Mouse (Mus musculus) limb, embryonic 10.5 days (tissue): ENCODE measurements around the gene Rab8b. TPM values are rescaled to one million over a fixed set of nuclear protein-coding genes. Genes with fewer than 3 reads are reported as not detected.

ENCODE experiments used
- DNase-seq: peaks from one replicate; pipeline ENCODE4 v3.0.0-alpha.2; 2017; ENCODE audit warnings: low spot score
- H3K27ac ChIP-seq: fragments of 300-500 bp; sonication (generic); 2 replicates; pipeline ENCODE4 v1.5.1; 2016; ENCODE audit warnings: mild to moderate bottlenecking
- H3K27me3 ChIP-seq: fragments of 300-500 bp; sonication (generic); 2 replicates; pipeline ENCODE4 v1.6.1; 2016; ENCODE audit warnings: low read depth, mild to moderate bottlenecking; ENCODE audit not compliant: poor library complexity, severe bottlenecking
- H3K36me3 ChIP-seq: fragments of 300-500 bp; sonication (generic); 2 replicates; pipeline ENCODE4 v1.6.1; 2016; ENCODE audit warnings: mild to moderate bottlenecking, moderate library complexity
- H3K4me1 ChIP-seq: fragments of 300-500 bp; sonication (generic); 2 replicates; pipeline ENCODE4 v1.6.1; 2016
- H3K4me3 ChIP-seq: fragments of 300-500 bp; sonication (generic); 2 replicates; pipeline ENCODE4 v1.5.1; 2016; ENCODE audit warnings: mild to moderate bottlenecking, moderate library complexity
- H3K9me3 ChIP-seq: fragments of 300-500 bp; sonication (generic); replicated peaks from 2 replicates; pipeline ENCODE4 v1.6.1; 2016; ENCODE audit warnings: mild to moderate bottlenecking
- WGBS: fragments of 180-500 bp; shearing (Covaris S2); methylation state at CpG from one replicate; pipeline ENCODE4 v1.1.7; 2016; 5-methylcytosine and 5-hydroxymethylcytosine counted together
- polyA plus RNA-seq: library from polyadenylated mRNA; unstranded; fragments of >200 nt; fragmentation: Nextera tagmentation; extraction: Ambion mirVana; gene quantifications from 2 replicates; pipeline ENCODE4 v1.2.1, GENCODE M21; 2016

Gene Rab8b
- polyA plus RNA-seq, 1 experiment from 2014 or later = 14.9 TPM

- 71% methylated on average over 7 of the region's 7 CpGs for WGBS
- Histone ChIP-seq H3K4me3 (no peak overlapping the region), H3K36me3 (no peaks in the 10 kb centered on the region), H3K27me3 (no peaks in the 10 kb centered on the region), H3K27ac (no peak overlapping the region), H3K9me3 (no peaks in the 10 kb centered on the region), H3K4me1 (peaks cover 10% of the 10 kb centered on the region)
- DNase-seq = no peak
Measured at GRCm38 (mm10) chr9:66930351-66930750, 10.9 kb upstream of the Rab8b start.

- H3K9me3 ChIP-seq = no peaks in the 10 kb centered on the region
- H3K36me3 ChIP-seq = no peaks in the 10 kb centered on the region
- no peak overlapping the region for H3K4me3 ChIP-seq
- no peak overlapping the region for H3K27ac ChIP-seq
- H3K4me1 ChIP-seq = peaks cover 10% of the 10 kb centered on the region
- H3K27me3 ChIP-seq = no peaks in the 10 kb centered on the region
- DNase-seq = no peak
- 85% methylated on average over 8 of the region's 8 CpGs for WGBS
Measured at GRCm38 (mm10) chr9:66927696-66928402, 8.4 kb upstream of the Rab8b start.

- DNase-seq = no peak
- no peaks in the 10 kb centered on the region for H3K9me3 ChIP-seq
Measured at GRCm38 (mm10) chr9:66925853-66926252, 6.4 kb upstream of the Rab8b start.

GRCm38 (mm10) chr9:66922076-66922475 lies 2.6 kb upstream of the Rab8b start:
- Histone ChIP-seq H3K27me3 (no peaks in the 10 kb centered on the region), H3K27ac (no peak overlapping the region), H3K4me3 (no peak overlapping the region), H3K36me3 (no peaks in the 10 kb centered on the region), H3K4me1 (peaks cover 22% of the 10 kb centered on the region), H3K9me3 (no peaks in the 10 kb centered on the region)
- no peak for DNase-seq
- 93% methylated on average over 1 of the region's 1 CpGs for WGBS

More at GRCm38 (mm10) chr9:66925853-66926252, 6.4 kb upstream of the Rab8b start:
- Histone ChIP-seq H3K4me1 (peaks cover 11% of the 10 kb centered on the region), H3K27ac (no peak overlapping the region), H3K27me3 (no peaks in the 10 kb centered on the region), H3K4me3 (no peak overlapping the region), H3K36me3 (no peaks in the 10 kb centered on the region)
- WGBS = 85% methylated on average over 3 of the region's 3 CpGs

- H3K4me1 ChIP-seq = peaks cover 22% of the 10 kb centered on the region
- WGBS = 3% methylated on average over 6 of the region's 6 CpGs
- no peaks in the 10 kb centered on the region for H3K36me3 ChIP-seq
- H3K9me3 ChIP-seq = no peaks in the 10 kb centered on the region
- DNase-seq = no peak
- H3K27me3 ChIP-seq = no peaks in the 10 kb centered on the region
- peak overlapping the region; percentile 91 for H3K27ac ChIP-seq
- H3K4me3 ChIP-seq = peak overlapping the region; percentile 73
Measured at GRCm38 (mm10) chr9:66920488-66921279, 1.2 kb upstream of the Rab8b start.

GRCm38 (mm10) chr9:66919981-66920380 lies 494 bp upstream of the Rab8b start:
- Histone ChIP-seq H3K4me3 (peak overlapping the region; percentile 73), H3K36me3 (no peaks in the 10 kb centered on the region), H3K27ac (peak overlapping the region; percentile 91), H3K9me3 (no peaks in the 10 kb centered on the region), H3K27me3 (no peaks in the 10 kb centered on the region), H3K4me1 (peaks cover 27% of the 10 kb centered on the region)
- under 1% methylated on average over 14 of the region's 14 CpGs for WGBS
- peak; percentile 59 for DNase-seq

GRCm38 (mm10) chr9:66918672-66919330 lies 686 bp downstream of the Rab8b start:
- H3K27me3 ChIP-seq = no peaks in the 10 kb centered on the region
- peak; percentile 52 for DNase-seq

GRCm38 (mm10) chr9:66917892-66918255 lies 1.6 kb downstream of the Rab8b start:
- Histone ChIP-seq H3K4me3 (no peak overlapping the region), H3K9me3 (no peaks in the 10 kb centered on the region), H3K4me1 (peaks cover 27% of the 10 kb centered on the region), H3K27ac (no peak overlapping the region), H3K27me3 (no peaks in the 10 kb centered on the region), H3K36me3 (peaks cover 2% of the 10 kb centered on the region; the same call in 1 of the 2 replicates)
- 69% methylated on average over 1 of the region's 1 CpGs for WGBS
- DNase-seq = no peak

More at GRCm38 (mm10) chr9:66918672-66919330, 686 bp downstream of the Rab8b start:
- 4% methylated on average over 27 of the region's 27 CpGs for WGBS
- H3K4me3 ChIP-seq = peak overlapping the region; percentile 73
- H3K27ac ChIP-seq = peak overlapping the region; percentile 91
- H3K4me1 ChIP-seq = peaks cover 27% of the 10 kb centered on the region
- H3K36me3 ChIP-seq = no peaks in the 10 kb centered on the region
- no peaks in the 10 kb centered on the region for H3K9me3 ChIP-seq

GRCm38 (mm10) chr9:66917216-66917891 lies 2.1 kb downstream of the Rab8b start:
- H3K27me3 ChIP-seq = no peaks in the 10 kb centered on the region
- 91% methylated on average over 8 of the region's 8 CpGs for WGBS
- DNase-seq = no peak
- H3K9me3 ChIP-seq = no peaks in the 10 kb centered on the region
- no peak overlapping the region for H3K27ac ChIP-seq
- peaks cover 27% of the 10 kb centered on the region for H3K4me1 ChIP-seq
- H3K4me3 ChIP-seq = no peak overlapping the region
- H3K36me3 ChIP-seq = peaks cover 5% of the 10 kb centered on the region; the same call in 1 of the 2 replicates

GRCm38 (mm10) chr9:66915869-66916785 lies 3.4 kb downstream of the Rab8b start:
- peaks cover 27% of the 10 kb centered on the region for H3K4me1 ChIP-seq
- no peaks in the 10 kb centered on the region for H3K27me3 ChIP-seq
- H3K36me3 ChIP-seq = peaks cover 5% of the 10 kb centered on the region; the same call in 1 of the 2 replicates
- WGBS = 89% methylated on average over 9 of the region's 9 CpGs
- no peaks in the 10 kb centered on the region for H3K9me3 ChIP-seq
- H3K4me3 ChIP-seq = no peak overlapping the region
- no peak for DNase-seq
- no peak overlapping the region for H3K27ac ChIP-seq

- WGBS = 89% methylated on average over 5 of the region's 5 CpGs
- H3K27ac ChIP-seq = no peak overlapping the region
- H3K9me3 ChIP-seq = no peaks in the 10 kb centered on the region
- H3K4me1 ChIP-seq = peaks cover 22% of the 10 kb centered on the region
- peaks cover 5% of the 10 kb centered on the region; the same call in 1 of the 2 replicates for H3K36me3 ChIP-seq
- H3K4me3 ChIP-seq = no peak overlapping the region
- no peak for DNase-seq
- H3K27me3 ChIP-seq = no peaks in the 10 kb centered on the region
Measured at GRCm38 (mm10) chr9:66915401-66915800, 4.1 kb downstream of the Rab8b start.

GRCm38 (mm10) chr9:66914540-66914939 lies 4.9 kb downstream of the Rab8b start:
- Histone ChIP-seq H3K4me3 (no peak overlapping the region), H3K27ac (no peak overlapping the region), H3K27me3 (no peaks in the 10 kb centered on the region), H3K9me3 (no peaks in the 10 kb centered on the region), H3K36me3 (peaks cover 5% of the 10 kb centered on the region; the same call in 1 of the 2 replicates), H3K4me1 (peaks cover 19% of the 10 kb centered on the region)
- WGBS = 95% methylated on average over 3 of the region's 3 CpGs
- DNase-seq = no peak
